Mouse (Mus musculus): Measurements from ENCODE around the gene Ptp4a2. TPM values are rescaled to one million over a fixed set of nuclear protein-coding genes. Genes with fewer than 3 reads are reported as not detected.

Gene Ptp4a2
- polyA plus RNA-seq, 1 experiment from 2014 or later: 395 TPM

DNA sequence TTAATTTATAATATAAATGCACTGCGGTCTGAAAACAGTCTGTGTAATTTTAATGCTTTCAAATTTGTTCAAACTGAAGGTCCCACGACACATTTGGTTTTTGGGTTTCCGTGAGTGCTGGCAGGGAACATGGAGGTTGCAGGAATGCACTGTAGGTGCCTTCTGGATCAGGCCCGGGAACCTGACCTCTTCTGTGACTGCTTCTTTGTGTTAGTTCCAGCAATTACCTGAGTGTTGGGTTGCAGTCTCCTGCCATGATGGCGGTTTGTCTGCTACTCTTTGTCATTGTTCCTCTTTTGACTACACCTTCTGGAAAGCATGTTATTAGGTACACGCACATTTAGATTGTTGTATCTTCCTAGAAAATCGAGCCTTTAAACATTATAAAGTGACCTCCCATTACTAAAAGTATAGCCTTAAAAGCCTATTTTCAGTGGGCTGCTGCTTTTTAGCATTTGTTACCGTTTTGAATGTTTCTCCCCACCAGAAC, 67.7 kb downstream of the Ptp4a2 start:
- Histone ChIP-seq H3K4me1 (replicated peaks; ENCODE audit: control insufficient read depth, insufficient read depth, low read length) (peaks cover 9% of the 10 kb centered on the region; the same call in 1 of the 2 replicates), H3K27me3 (ENCODE audit: control insufficient read depth, insufficient read depth, low read length) (no peaks in the 10 kb centered on the region), H3K27ac (ENCODE audit: low read depth, low read length) (no peak overlapping the region), H3K9me3 (ENCODE audit: control insufficient read depth, low read length) (no peaks in the 10 kb centered on the region), H3K4me2 (ENCODE audit: low read depth, low read length, severe bottlenecking) (no peak overlapping the region), H3K4me3 (ENCODE audit: low read depth, low read length) (no peak overlapping the region), H3K9ac (ENCODE audit: low read length) (no peak overlapping the region), H3K36me3 (ENCODE audit: control insufficient read depth, insufficient read depth, low read length) (no peaks in the 10 kb centered on the region)
- ATAC-seq (replicated peaks; ENCODE audit: low FRiP score) (no peak), DNase-seq (ENCODE audit: low spot score) (no peak)
- 66% methylated on average over 8 of the region's 8 CpGs for WGBS

DNA sequence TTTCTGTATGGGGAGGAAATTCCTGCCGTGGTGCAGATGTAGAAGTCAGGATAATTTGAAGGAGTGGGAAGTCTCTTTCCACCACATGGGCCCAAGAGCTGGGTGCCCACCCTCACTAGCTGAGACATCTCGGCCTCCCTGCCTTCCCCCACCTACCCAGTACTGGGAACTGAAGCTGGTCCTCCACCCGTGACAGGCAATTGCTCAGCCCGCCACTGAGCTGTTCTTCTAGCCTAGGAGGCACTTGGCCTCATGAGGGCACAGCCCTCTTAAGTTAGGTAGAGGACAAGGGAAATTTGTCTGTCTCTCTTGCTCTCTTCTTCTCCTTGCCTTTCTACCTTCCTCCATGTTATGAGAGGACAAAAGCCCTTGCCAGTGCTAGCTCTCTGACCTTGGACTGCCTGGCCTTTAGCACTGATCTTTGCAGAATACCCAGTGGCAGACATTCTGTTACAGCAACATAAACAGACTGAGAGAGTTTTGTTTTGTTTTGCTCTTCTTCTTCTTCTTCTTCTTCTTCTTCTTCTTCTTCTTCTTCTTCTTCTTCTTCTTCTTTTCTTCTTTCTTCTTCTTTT, 68.3 kb downstream of the Ptp4a2 start:
- Histone ChIP-seq H3K4me3 (ENCODE audit: low read depth, low read length) (no peak overlapping the region), H3K9ac (ENCODE audit: low read length) (no peak overlapping the region), H3K9me3 (ENCODE audit: control insufficient read depth, low read length) (no peaks in the 10 kb centered on the region), H3K27ac (ENCODE audit: low read depth, low read length) (no peak overlapping the region), H3K4me2 (ENCODE audit: low read depth, low read length, severe bottlenecking) (no peak overlapping the region), H3K36me3 (ENCODE audit: control insufficient read depth, insufficient read depth, low read length) (no peaks in the 10 kb centered on the region), H3K4me1 (replicated peaks; ENCODE audit: control insufficient read depth, insufficient read depth, low read length) (peaks cover 12% of the 10 kb centered on the region), H3K27me3 (ENCODE audit: control insufficient read depth, insufficient read depth, low read length) (no peaks in the 10 kb centered on the region)
- DNase-seq (ENCODE audit: low spot score): no peak
- ATAC-seq (replicated peaks; ENCODE audit: low FRiP score): no peak
- 81% methylated on average over 4 of the region's 4 CpGs for WGBS

DNA sequence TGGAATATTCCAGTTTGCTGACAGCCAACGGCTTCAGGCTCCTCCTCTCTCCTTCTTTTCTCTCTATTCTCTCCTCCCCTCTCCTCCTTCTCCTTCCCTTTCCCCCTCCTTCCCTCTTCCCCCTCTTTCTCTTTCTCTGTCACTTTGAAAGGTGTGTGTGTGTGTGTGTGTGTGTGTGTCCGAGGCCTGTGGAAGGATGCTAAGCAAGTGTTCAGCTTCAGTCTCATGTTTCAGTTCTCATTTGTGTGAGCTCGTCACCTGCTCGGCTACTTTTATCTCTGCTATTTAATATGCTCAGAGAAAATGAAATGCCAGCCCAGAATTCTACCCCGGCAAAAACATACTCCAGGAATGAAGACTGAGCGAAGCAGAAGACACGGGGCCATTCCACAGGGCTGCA, 69.6 kb downstream of the Ptp4a2 start:
- no peak overlapping the region for H3K4me2 ChIP-seq (ENCODE audit: low read depth, low read length, severe bottlenecking)
- H3K4me1 ChIP-seq (replicated peaks; ENCODE audit: control insufficient read depth, insufficient read depth, low read length): peaks cover 12% of the 10 kb centered on the region
- H3K4me3 ChIP-seq (ENCODE audit: low read depth, low read length): no peak overlapping the region

DNA sequence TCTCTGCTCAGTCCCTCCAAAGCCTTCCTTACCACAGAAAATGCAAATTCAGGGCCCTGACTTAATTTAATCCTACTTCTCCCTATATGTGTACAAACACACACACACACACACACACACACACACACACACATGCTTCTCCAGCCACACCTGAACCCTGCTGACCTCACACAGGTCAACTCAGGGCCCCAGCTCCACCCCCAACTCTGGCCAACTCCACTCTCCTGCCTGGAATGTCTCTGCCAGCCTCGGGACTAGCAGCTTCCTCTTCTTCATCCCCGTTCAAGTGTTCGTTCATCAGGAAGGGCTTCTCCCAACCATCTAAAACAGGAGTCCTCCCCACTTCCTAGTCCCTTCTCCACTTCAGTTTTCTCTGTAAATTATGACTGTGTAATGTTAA, 70.6 kb downstream of the Ptp4a2 start:
- WGBS: 32% methylated on average over 3 of the region's 3 CpGs
- Histone ChIP-seq H3K4me1 (replicated peaks; ENCODE audit: control insufficient read depth, insufficient read depth, low read length) (peaks cover 12% of the 10 kb centered on the region), H3K27ac (ENCODE audit: low read depth, low read length) (no peak overlapping the region), H3K27me3 (ENCODE audit: control insufficient read depth, insufficient read depth, low read length) (no peaks in the 10 kb centered on the region), H3K9me3 (ENCODE audit: control insufficient read depth, low read length) (no peaks in the 10 kb centered on the region), H3K4me2 (ENCODE audit: low read depth, low read length, severe bottlenecking) (no peak overlapping the region), H3K9ac (ENCODE audit: low read length) (no peak overlapping the region), H3K36me3 (ENCODE audit: control insufficient read depth, insufficient read depth, low read length) (no peaks in the 10 kb centered on the region), H3K4me3 (ENCODE audit: low read depth, low read length) (no peak overlapping the region)
- ATAC-seq (replicated peaks; ENCODE audit: low FRiP score): no peak
- peak; percentile 41 for DNase-seq (ENCODE audit: low spot score)

More for the DNA sequence above, 69.6 kb downstream of the Ptp4a2 start:
- Histone ChIP-seq H3K27ac (ENCODE audit: low read depth, low read length) (no peak overlapping the region), H3K36me3 (ENCODE audit: control insufficient read depth, insufficient read depth, low read length) (no peaks in the 10 kb centered on the region), H3K9ac (ENCODE audit: low read length) (no peak overlapping the region), H3K9me3 (ENCODE audit: control insufficient read depth, low read length) (no peaks in the 10 kb centered on the region), H3K27me3 (ENCODE audit: control insufficient read depth, insufficient read depth, low read length) (no peaks in the 10 kb centered on the region)
- DNase-seq (ENCODE audit: low spot score) (no peak), ATAC-seq (replicated peaks; ENCODE audit: low FRiP score) (no peak)
- WGBS: 89% methylated on average over 7 of the region's 7 CpGs

DNA sequence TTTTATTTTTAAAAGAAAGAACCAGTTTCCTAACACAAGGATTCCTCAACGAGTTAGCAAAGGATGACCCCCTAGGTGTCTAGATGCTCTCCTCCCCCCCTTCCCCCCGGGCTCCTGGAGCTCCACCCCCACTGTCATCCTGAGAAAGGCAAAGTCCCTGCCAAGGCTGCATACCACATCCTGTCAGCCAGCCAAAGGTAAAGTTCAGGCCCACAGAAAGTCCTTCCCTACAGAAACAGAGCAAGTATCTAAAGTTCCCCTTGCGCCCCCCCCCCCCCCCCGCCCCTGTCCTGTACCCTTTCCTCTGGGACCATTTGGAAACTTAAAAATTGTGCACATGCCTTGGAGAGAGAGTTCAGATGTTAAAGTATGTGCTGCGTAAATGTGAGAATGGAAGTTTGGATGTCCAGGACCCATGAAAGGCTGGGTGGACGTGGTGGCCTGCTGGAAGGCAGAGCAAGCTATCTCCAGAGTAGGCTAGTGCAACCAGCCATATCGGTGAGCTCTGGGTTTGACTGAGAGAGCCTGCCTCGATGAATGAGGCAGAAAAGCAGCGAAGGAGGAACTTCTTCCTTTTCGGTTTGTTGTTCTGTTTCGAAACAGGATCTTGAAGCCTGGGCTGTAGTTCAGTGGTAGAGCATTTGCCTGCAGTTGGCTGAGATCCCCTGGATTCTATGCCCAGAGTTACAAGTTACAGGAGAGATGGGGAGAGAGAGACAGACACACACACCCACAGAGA, 71.7 kb downstream of the Ptp4a2 start:
- no peaks in the 10 kb centered on the region for H3K9me3 ChIP-seq (ENCODE audit: control insufficient read depth, low read length)
- no peak for ATAC-seq (replicated peaks; ENCODE audit: low FRiP score)
- no peaks in the 10 kb centered on the region for H3K27me3 ChIP-seq (ENCODE audit: control insufficient read depth, insufficient read depth, low read length)
- no peak overlapping the region for H3K27ac ChIP-seq (ENCODE audit: low read depth, low read length)
- WGBS: 44% methylated on average over 11 of the region's 11 CpGs
- H3K36me3 ChIP-seq (ENCODE audit: control insufficient read depth, insufficient read depth, low read length): no peaks in the 10 kb centered on the region
- no peak overlapping the region for H3K4me3 ChIP-seq (ENCODE audit: low read depth, low read length)
- peaks cover 6% of the 10 kb centered on the region for H3K4me1 ChIP-seq (replicated peaks; ENCODE audit: control insufficient read depth, insufficient read depth, low read length)
- H3K4me2 ChIP-seq (ENCODE audit: low read depth, low read length, severe bottlenecking): no peak overlapping the region
- no peak overlapping the region for H3K9ac ChIP-seq (ENCODE audit: low read length)
- DNase-seq (ENCODE audit: low spot score): no peak

DNA sequence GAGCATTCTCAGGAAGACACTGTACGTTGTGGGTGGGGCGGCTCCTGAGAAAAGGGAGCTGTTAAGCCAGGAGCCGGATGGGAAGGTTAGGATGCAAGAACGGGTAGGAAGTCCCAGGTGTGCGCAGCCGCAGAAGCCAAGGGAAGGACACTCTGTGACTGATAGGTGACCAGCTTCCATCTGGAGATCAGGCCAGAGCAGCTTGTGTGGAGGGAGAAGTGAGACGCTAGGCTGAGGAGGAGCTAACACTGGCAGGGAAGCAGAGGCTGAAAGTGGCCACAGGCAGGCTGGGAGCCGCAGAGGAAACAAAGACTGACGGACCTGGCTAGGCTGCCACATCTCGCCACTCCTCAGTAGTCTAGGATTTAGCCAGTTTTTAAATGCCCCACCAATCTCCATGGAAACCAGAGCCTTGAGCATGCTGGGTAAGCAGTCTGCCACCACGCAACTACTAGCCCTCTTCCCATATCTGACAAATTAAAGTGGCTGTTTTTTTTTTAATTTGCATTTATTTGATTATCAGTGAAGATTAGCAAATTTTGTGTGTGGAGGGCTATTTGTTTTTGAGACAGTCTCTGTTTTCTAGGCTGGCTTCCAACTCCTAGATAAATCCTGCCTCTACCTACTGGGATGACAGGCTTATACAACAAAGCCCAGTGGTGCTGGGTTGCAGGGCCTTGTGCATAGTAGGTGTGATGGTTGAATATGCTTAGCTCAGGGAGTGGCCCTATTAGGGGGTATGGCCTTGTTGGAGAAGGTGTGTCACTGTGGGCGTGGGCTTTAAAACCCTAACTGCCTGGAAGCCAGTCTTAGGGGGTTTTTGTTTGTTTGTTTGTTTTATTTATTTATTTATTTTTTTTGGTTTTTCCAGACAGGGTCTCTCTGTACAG, 73.3 kb downstream of the Ptp4a2 start:
- 60% methylated on average over 12 of the region's 12 CpGs for WGBS
- DNase-seq (ENCODE audit: low spot score) (no peak), ATAC-seq (replicated peaks; ENCODE audit: low FRiP score) (no peak)
- Histone ChIP-seq H3K27ac (ENCODE audit: low read depth, low read length) (no peak overlapping the region), H3K36me3 (ENCODE audit: control insufficient read depth, insufficient read depth, low read length) (no peaks in the 10 kb centered on the region), H3K4me1 (replicated peaks; ENCODE audit: control insufficient read depth, insufficient read depth, low read length) (peaks cover 3% of the 10 kb centered on the region), H3K27me3 (ENCODE audit: control insufficient read depth, insufficient read depth, low read length) (no peaks in the 10 kb centered on the region), H3K4me3 (ENCODE audit: low read depth, low read length) (no peak overlapping the region), H3K9me3 (ENCODE audit: control insufficient read depth, low read length) (no peaks in the 10 kb centered on the region), H3K4me2 (ENCODE audit: low read depth, low read length, severe bottlenecking) (0 out of 2 replicates have a peak overlapping the region, but pooled peaks have one; percentile 1), H3K9ac (ENCODE audit: low read length) (peak overlapping the region; percentile 27; the same call in 1 of the 2 replicates)

DNA sequence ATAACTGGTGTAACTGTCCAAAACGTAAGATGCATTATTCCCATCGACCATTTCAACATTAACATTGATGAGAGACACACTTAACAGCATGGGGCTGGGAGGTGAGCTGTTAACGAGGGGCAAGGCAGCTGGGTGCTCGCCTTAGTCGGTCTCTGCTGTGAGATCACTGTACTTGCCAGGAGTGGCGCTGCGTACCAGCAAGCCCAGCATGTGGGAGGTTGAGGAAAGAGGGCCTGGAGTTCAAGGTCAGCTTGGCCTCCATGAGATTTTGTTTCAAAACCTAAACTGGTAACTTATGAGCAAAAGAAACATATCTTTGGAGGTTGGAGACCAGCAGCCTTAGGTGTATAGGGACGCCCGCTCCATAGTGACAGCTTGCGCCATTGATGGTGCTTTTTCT, 78.6 kb downstream of the Ptp4a2 start:
- Histone ChIP-seq H3K4me1 (replicated peaks; ENCODE audit: control insufficient read depth, insufficient read depth, low read length) (no peaks in the 10 kb centered on the region), H3K36me3 (ENCODE audit: control insufficient read depth, insufficient read depth, low read length) (no peaks in the 10 kb centered on the region), H3K9me3 (ENCODE audit: control insufficient read depth, low read length) (no peaks in the 10 kb centered on the region), H3K27ac (ENCODE audit: low read depth, low read length) (no peak overlapping the region), H3K27me3 (ENCODE audit: control insufficient read depth, insufficient read depth, low read length) (no peaks in the 10 kb centered on the region), H3K4me2 (ENCODE audit: low read depth, low read length, severe bottlenecking) (no peak overlapping the region), H3K4me3 (ENCODE audit: low read depth, low read length) (no peak overlapping the region), H3K9ac (ENCODE audit: low read length) (no peak overlapping the region)
- 81% methylated on average over 10 of the region's 10 CpGs for WGBS
- ATAC-seq (replicated peaks; ENCODE audit: low FRiP score) (no peak), DNase-seq (ENCODE audit: low spot score) (no peak)

DNA sequence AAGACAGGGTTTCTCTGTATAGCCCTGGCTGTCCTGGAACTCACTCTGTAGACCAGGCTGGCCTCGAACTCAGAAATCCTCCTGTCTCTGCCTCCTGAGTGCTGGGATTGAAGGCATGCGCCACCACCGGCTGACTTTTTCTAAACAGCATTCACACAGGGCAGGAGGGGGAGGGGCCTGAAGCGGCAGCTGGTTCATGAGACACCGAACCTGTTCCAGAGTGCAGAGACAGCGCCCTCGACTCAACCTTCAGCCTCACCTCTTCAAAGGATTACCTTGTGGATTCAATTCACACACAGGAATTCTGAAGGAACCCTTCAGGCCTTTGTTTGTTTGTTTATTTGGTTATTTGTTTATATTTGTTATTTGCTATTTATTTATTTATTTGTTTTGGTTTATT, 79.1 kb downstream of the Ptp4a2 start:
- 86% methylated on average over 7 of the region's 7 CpGs for WGBS

More for the DNA sequence above, 79.1 kb downstream of the Ptp4a2 start:
- Histone ChIP-seq H3K9me3 (ENCODE audit: control insufficient read depth, low read length) (no peaks in the 10 kb centered on the region), H3K27me3 (ENCODE audit: control insufficient read depth, insufficient read depth, low read length) (no peaks in the 10 kb centered on the region), H3K4me3 (ENCODE audit: low read depth, low read length) (no peak overlapping the region), H3K4me2 (ENCODE audit: low read depth, low read length, severe bottlenecking) (no peak overlapping the region), H3K36me3 (ENCODE audit: control insufficient read depth, insufficient read depth, low read length) (no peaks in the 10 kb centered on the region), H3K27ac (ENCODE audit: low read depth, low read length) (no peak overlapping the region), H3K4me1 (replicated peaks; ENCODE audit: control insufficient read depth, insufficient read depth, low read length) (no peaks in the 10 kb centered on the region), H3K9ac (ENCODE audit: low read length) (no peak overlapping the region)
- DNase-seq (ENCODE audit: low spot score) (no peak), ATAC-seq (replicated peaks; ENCODE audit: low FRiP score) (no peak)
